Mouse (Mus musculus) olfactory bulb, adult 2 months (tissue): ENCODE data around the gene Crtc1. TPM values are rescaled to one million over a fixed set of nuclear protein-coding genes. Genes with fewer than 3 reads are reported as not detected.

Experiments
- H3K27ac ChIP-seq: fragments of 200-500 bp; 2 replicates; pipeline ENCODE4 v1.5.1; 2012; ENCODE audit warnings: low read depth, low read length; ENCODE audit not compliant: insufficient read depth
- H3K4me1 ChIP-seq: fragments of 200-500 bp; 2 replicates; pipeline ENCODE4 v1.6.1; 2012; ENCODE audit warnings: low read length; ENCODE audit not compliant: control insufficient read depth, insufficient read depth
- H3K4me3 ChIP-seq: fragments of 200-500 bp; 2 replicates; pipeline ENCODE4 v1.5.1; 2012; ENCODE audit warnings: mild to moderate bottlenecking, low read depth, low read length, moderate library complexity; ENCODE audit not compliant: insufficient read depth
- CTCF ChIP-seq: fragments of 200-500 bp; IDR thresholded peaks from 2 replicates; pipeline ENCODE4 v1.5.1; 2012; ENCODE audit warnings: low read depth, mild to moderate bottlenecking, low read length, moderate library complexity; ENCODE audit not compliant: insufficient read depth
- POLR2A ChIP-seq: fragments of 200-500 bp; IDR thresholded peaks from 2 replicates; pipeline ENCODE4 v1.6.1; 2012; ENCODE audit warnings: mild to moderate bottlenecking, low read depth, low read length, moderate library complexity; ENCODE audit not compliant: insufficient read depth
- WGBS: fragments of 180-500 bp; shearing (Covaris S2); methylation state at CpG from one replicate; pipeline ENCODE4 v1.1.7; 2018; 5-methylcytosine and 5-hydroxymethylcytosine counted together
- polyA plus RNA-seq: library from polyadenylated mRNA; stranded (reverse); fragments of >200 nt; gene quantifications from 2 replicates; pipeline ENCODE4 v1.2.4, GENCODE M21; 2012; ENCODE audit warnings: low replicate concordance; ENCODE audit not compliant: missing spikeins, insufficient read depth, insufficient read length

Crtc1 gene
- polyA plus RNA-seq, 1 experiment, result not detected

DNA sequence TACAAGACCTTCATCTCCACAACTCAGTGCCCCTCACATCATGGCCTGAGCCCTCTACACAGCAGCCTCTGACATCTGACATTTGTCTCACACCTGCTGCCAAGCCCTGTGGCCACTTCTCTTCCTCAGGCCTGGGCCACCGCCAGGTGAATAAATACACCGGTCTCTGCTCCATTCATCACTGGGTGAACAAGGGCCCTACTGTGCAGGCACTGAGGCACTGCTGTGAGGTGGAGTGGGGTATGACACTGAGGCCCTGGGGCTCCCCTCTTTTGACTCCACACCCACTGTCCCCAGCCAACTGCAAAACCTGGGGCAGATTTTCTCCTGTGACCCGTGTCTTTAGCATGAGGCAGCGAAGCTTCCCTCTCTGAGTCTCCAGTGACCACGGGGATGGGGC lies 72.8 kb downstream of the Crtc1 start:
- Histone ChIP-seq H3K4me1 (no peaks in the 10 kb centered on the region), H3K4me3 (no peak overlapping the region), H3K27ac (no peak overlapping the region)
- no peak for TF ChIP-seq CTCF
- no peak for TF ChIP-seq POLR2A
- WGBS, result 68% methylated on average over 5 of the region's 5 CpGs

DNA sequence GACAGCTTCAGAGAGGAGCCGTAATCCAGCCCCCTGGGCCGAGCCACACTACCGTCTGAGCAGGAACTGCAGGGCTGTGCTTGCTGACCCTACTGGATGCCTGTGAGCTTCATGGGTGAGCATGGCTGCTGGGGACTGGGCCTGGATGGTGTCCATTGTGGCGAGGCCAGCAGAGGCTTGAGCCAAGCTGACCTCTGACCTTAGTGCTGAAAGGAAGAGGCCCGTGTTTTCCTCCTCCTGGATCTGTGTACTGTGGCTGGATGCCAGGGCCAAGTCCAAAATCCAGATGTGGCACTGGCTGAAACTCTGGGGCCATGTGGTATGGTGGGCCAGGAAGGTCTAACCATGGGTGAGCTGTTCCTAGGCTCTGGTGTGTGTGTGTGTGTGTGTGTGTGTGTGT lies 75.3 kb downstream of the Crtc1 start:
- Histone ChIP-seq H3K4me3 (no peak overlapping the region), H3K27ac (no peak overlapping the region), H3K4me1 (no peaks in the 10 kb centered on the region)
- 48% methylated on average over 5 of the region's 5 CpGs for WGBS
- TF ChIP-seq POLR2A (no peak), CTCF (no peak)

GRCm38 (mm10) chr8:70361484-70362032 lies 77.8 kb downstream of the Crtc1 start:
- Histone ChIP-seq H3K4me1 (no peaks in the 10 kb centered on the region), H3K4me3 (no peak overlapping the region), H3K27ac (no peak overlapping the region)
- WGBS, result 80% methylated on average over 10 of the region's 10 CpGs
- TF ChIP-seq CTCF (no peak), POLR2A (no peak)

GRCm38 (mm10) chr8:70360769-70361168 lies 78.6 kb downstream of the Crtc1 start:
- 46% methylated on average over 4 of the region's 4 CpGs for WGBS
- no peak for TF ChIP-seq CTCF
- TF ChIP-seq POLR2A, result no peak
- H3K4me1 ChIP-seq, result no peaks in the 10 kb centered on the region
- no peak overlapping the region for H3K4me3 ChIP-seq
- H3K27ac ChIP-seq, result no peak overlapping the region

DNA sequence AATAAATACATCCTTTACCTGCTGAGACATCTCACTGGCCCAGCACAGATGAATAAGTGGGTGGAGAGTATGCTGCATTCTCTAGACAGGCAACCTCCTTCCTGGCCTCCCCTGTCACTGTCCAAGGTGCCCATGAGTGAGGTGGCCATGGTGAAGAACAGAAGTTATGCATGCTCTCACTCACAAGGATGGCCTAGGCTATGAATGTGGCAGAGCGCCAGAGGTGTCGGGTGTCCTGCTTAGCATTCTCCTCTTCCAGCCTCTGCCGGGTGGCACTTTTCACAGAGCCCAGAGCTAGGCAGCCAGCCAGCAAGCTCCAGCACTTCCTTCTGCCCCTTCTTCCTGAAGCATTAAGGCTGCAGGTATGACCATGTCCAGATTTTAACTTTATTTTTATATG lies 80.0 kb downstream of the Crtc1 start:
- Histone ChIP-seq H3K4me3 (no peak overlapping the region), H3K4me1 (no peaks in the 10 kb centered on the region), H3K27ac (no peak overlapping the region)
- 41% methylated on average over 3 of the region's 3 CpGs for WGBS
- no peak for TF ChIP-seq POLR2A
- no peak for TF ChIP-seq CTCF

DNA sequence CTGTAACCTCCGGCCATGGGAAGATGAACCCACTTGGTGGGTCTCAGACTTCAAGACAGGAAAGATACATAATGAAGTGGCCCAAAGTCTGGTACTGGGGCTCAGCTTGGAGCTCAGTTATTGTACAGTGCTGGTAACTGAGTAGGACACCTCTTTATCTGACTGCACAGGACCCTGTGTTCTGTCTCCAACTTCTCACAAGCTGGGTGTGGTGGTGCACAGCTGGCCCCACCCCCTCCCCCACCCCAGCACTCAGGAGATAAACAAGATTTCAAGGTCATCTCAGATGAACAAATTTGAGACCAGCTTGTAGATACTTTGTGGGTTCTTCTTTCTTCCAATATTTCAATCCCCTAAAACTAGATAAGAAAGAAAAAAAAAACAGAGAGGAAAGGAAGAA lies 83.3 kb downstream of the Crtc1 start:
- TF ChIP-seq POLR2A (no peak), CTCF (no peak)
- Histone ChIP-seq H3K4me1 (peaks cover 18% of the 10 kb centered on the region), H3K27ac (no peak overlapping the region), H3K4me3 (no peak overlapping the region)
- 91% methylated on average over 1 of the region's 1 CpGs for WGBS

DNA sequence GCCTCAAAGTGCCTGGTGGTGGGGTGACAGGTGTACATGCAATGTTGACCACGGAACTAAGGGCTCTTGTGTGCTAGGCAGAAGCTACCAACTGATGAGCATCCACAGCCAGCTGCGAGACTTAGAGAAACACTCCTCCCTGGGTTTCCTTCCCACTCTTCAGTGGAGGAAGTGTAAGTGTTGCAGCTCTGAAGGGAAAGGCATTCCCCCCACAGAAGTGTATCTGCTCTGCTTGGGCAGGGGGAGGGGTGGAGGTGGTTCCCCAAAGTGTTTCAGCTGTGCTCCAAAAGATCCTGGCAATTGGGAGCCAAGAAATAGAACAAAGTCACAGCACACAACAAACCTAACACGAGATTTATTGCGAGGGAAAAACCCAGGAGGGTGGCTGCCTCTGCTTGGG lies 85.4 kb downstream of the Crtc1 start:
- H3K4me1 ChIP-seq, result peaks cover 32% of the 10 kb centered on the region
- peak overlapping the region; percentile 86 for H3K27ac ChIP-seq
- WGBS, result 21% methylated on average over 4 of the region's 4 CpGs
- peak overlapping the region; percentile 60 for H3K4me3 ChIP-seq
- TF ChIP-seq POLR2A (no peak), CTCF (no peak)

- Histone ChIP-seq H3K27ac (peak within 1 kb of the TSS; percentile 86), H3K4me1 (peaks cover 39% of the 10 kb centered on the region), H3K4me3 (peak within 1 kb of the TSS; percentile 95)
- under 1% methylated on average over 69 of the region's 69 CpGs for WGBS
- TF ChIP-seq CTCF (no peak), POLR2A (peak; percentile 96)
Measured at GRCm38 (mm10) chr8:70353194-70353817, 86.1 kb downstream of the Crtc1 start, which contains the start of gene Upf1. Gene Upf1 (minus strand): TSS chr8:70353278.

DNA sequence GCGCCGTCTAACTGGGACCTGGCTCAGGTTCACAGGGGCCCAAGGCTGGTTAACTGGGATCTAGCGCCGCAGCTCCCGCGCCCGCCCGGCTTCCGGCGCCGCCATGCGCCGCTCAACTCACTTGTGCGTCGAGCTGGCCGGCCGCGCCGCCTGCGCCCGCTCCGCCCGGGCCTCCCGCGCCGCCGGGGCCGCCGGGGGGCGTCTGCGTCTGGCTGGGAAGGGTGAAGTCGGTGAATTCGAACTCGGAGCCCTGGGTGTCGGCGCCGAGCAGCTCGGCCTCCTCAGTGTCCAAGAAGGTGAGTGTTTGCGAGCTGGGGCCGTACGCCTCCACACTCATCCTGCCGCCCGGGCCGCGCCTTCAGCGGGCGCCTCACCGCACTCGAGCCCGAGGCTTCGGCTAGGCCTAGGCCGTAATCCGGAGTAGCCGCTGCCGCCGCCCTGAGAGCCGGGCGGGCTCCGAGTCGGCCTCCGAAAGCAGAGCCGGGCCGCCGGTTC lies 86.7 kb downstream of the Crtc1 start:
- WGBS, result under 1% methylated on average over 62 of the region's 64 CpGs
- Histone ChIP-seq H3K27ac (no peak overlapping the region), H3K4me3 (peak overlapping the region; percentile 95), H3K4me1 (peaks cover 43% of the 10 kb centered on the region)
- TF ChIP-seq CTCF (no peak), POLR2A (no peak)
